Mouse (Mus musculus) CH12.LX (cell line): ENCODE measurements around the gene Nrk.

Source experiments
- CTCF ChIP-seq, 2 experiments: IDR thresholded peaks in 1 of 2; conservative IDR thresholded peaks in 1 of 2; 2 replicates each; pipeline ENCODE4 v1.5.1; 2011 to 2012; ENCODE audit warnings: low read depth in 2 of 2, low read length in 2 of 2, improper control_type of control experiment in 1 of 2, inconsistent platforms in 1 of 2, mild to moderate bottlenecking in 1 of 2, moderate library complexity in 1 of 2
- E2F4 ChIP-seq: IDR thresholded peaks from 2 replicates; pipeline ENCODE4 v1.6.1; 2011; ENCODE audit warnings: low read depth, low read length, improper control_type of control experiment; ENCODE audit not compliant: insufficient replicate concordance
- EP300 ChIP-seq: IDR thresholded peaks from 2 replicates; pipeline ENCODE4 v1.6.1; 2011; ENCODE audit warnings: low read length, improper control_type of control experiment
- HCFC1 ChIP-seq: IDR thresholded peaks from 2 replicates; pipeline ENCODE4 v1.6.1; 2012; ENCODE audit warnings: low read depth, mild to moderate bottlenecking, inconsistent platforms, low read length, improper control_type of control experiment
- JUN ChIP-seq: IDR thresholded peaks from 2 replicates; pipeline ENCODE4 v1.6.1; 2011; ENCODE audit warnings: low read depth, mild to moderate bottlenecking, low read length, improper control_type of control experiment, moderate library complexity; ENCODE audit not compliant: insufficient read depth
- MYC ChIP-seq: IDR thresholded peaks from 2 replicates; pipeline ENCODE4 v1.6.1; 2011; ENCODE audit warnings: low read depth, mild to moderate bottlenecking, improper control_type of control experiment, low read length
- NELFE ChIP-seq: IDR thresholded peaks from 2 replicates; pipeline ENCODE4 v1.6.1; 2011; ENCODE audit warnings: low read depth, low read length, improper control_type of control experiment
- POLR2A ChIP-seq: IDR thresholded peaks from 2 replicates; pipeline ENCODE4 v1.6.1; 2011; ENCODE audit warnings: low read depth, mild to moderate bottlenecking, improper control_type of control experiment, low read length
- SIN3A ChIP-seq: IDR thresholded peaks from 2 replicates; pipeline ENCODE4 v1.6.1; 2012; ENCODE audit warnings: low read length, improper control_type of control experiment, inconsistent platforms
- ZC3H11A ChIP-seq: IDR thresholded peaks from 2 replicates; pipeline ENCODE4 v1.6.1; 2012; ENCODE audit warnings: low read depth, mild to moderate bottlenecking, inconsistent platforms, low read length, improper control_type of control experiment

GRCm38 (mm10) chrX:138978501-138978900 is 64.3 kb downstream of the Nrk start:
- TF ChIP-seq CTCF (conservative IDR thresholded peaks at IDR 0.05 in 1 of 2, IDR thresholded peaks at IDR 0.05 in 1 of 2; ENCODE audit: low read depth in 2 of 2, low read length in 2 of 2) (no peak), SIN3A (no peak), POLR2A (no peak), EP300 (no peak), ZC3H11A (no peak), HCFC1 (no peak), E2F4 (no peak), NELFE (no peak), MYC (no peak), JUN (no peak)
